Mouse (Mus musculus): ENCODE measurements around the gene Gm49380.

The Gm49380 gene

DNA sequence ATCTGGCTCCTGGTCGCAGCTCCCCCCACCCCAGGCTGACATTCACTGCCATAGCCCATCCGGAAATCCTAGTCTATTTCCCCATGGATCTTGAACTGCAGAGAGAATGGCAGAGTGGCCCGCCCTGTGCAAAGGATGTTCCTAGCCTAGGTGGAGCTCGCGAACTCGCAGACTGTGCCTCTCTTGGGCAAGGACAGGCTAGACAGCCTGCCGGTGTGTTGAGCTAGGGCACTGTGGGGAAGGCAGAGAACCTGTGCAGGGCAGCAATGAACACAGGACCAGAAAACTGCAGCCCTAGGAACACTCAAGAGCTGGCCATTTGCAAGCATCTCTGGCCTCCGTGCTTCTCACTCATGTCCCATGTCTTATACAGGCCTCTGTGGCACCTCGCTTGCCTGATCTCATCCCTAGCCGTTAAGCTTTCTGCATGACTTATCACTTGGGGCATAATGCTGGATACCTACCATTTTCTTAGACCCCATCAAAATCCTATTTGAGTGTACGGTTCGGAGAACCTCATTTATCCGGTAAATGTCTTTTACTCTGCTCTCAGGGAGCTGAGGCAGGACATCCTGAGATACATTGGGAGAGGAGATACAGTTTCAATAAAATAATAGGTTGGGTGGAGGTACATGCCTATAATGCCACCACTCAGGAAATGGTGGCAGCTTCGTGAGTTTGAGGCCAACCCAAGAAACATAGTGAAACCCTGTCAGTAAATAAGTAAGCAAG lies 68.7 kb downstream of the Gm49380 start:
- peak; percentile 55 for DNase-seq

DNA sequence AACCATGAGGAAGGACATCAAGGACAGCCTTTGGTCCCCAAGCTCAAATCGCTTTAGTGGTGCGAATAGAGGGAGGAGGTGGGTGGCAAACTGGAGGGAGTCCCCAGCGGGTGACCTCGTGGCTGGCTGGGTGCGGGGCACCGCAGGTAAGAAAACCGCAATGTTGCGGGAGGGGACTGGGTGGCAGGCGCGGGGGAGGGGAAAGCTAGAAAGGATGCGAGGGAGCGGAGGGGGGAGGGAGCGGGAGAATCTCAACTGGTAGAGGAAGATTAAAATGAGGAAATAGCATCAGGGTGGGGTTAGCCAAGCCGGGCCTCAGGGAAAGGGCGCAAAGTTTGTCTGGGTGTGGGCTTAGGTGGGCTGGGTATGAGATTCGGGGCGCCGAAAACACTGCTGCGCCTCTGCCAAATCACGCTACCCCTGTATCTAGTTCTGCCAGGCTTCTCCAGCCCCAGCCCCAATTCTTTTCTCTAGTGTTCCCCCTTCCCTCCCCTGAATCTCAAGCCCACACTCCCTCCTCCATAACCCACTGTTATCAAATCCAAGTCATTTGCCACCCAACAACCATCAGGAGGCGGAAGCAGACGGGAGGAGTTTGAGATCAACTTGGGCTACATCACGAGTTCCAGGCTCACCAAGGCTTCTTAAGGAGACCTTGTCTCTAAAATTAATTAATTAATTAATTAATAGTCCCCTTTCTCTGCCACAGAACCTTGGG lies 69.4 kb downstream of the Gm49380 start:
- no peak for DNase-seq

- peak; percentile 84 for DNase-seq
Measured at GRCm38 (mm10) chr9:44042836-44043707, 70.2 kb downstream of the Gm49380 start, which contains the start of gene Thy1. Gene Thy1, plus strand, starts transcription at chr9:44043384.

GRCm38 (mm10) chr9:44042396-44042680 lies 71.0 kb downstream of the Gm49380 start:
- DNase-seq: no peak

DNA sequence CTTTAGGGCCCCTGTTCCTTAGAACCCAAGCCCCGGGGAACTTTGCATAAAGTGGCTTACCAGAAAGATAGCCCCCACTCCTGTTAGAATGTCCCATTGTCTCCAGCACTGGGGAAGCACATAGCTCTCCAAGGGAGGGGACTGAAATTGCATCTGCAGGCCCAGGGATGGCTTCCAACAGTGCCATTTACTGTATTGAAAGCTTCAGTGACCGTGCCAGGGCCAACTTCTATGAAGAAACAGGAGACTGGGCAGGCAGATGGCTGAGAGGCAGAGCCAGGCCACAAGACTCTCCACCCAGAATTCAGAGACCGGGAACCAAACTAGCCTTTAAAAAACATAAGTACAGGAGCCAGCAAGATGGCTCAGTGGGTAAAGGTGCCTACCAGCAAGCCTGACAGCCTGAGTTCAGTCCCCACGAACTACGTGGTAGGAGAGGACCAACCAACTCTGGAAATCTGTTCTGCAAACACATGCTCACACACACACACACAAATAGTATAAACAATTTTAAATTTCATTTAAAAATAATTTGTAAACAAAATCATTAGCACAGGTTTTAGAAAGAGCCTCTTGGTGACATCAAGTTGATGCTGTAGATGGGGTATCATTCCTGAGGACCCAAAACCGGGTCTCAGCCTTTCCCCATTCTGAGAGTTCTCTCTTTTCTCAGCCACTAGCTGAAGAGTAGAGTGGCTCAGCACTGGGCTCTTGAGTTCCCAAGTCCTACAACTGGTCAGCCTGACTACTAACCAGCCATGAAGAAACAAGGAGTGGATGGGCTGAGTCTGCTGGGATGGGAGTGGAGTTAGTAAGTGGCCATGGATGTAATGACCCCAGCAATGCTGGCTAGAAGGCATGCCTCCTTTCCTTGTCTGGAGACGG lies 71.5 kb downstream of the Gm49380 start:
- DNase-seq: no peak

DNA sequence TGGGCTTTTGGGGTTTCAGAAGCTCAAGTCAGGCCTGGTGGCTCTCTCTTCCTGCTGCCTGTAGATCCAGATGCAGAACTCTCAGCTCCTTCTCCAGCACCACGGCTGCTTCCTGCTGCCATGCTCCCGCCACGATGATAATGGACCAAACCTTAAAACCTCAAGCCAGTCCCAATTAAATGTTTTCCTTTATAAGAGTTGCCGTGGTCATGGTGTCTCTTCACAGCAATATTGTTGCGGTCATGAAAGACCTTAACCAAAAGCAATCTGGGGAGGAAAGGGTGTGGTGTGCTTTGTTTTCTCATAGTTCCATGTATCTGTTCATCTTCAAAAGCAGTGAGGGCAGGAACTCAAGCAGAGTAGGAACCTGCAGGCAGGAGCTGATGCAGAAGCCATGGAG lies 76.2 kb downstream of the Gm49380 start:
- no peak for DNase-seq

- DNase-seq: no peak
Measured at GRCm38 (mm10) chr9:44033957-44034727, 79.2 kb downstream of the Gm49380 start.

- DNase-seq: no peak
Measured at GRCm38 (mm10) chr9:44033317-44033716, 80.0 kb downstream of the Gm49380 start.

DNA sequence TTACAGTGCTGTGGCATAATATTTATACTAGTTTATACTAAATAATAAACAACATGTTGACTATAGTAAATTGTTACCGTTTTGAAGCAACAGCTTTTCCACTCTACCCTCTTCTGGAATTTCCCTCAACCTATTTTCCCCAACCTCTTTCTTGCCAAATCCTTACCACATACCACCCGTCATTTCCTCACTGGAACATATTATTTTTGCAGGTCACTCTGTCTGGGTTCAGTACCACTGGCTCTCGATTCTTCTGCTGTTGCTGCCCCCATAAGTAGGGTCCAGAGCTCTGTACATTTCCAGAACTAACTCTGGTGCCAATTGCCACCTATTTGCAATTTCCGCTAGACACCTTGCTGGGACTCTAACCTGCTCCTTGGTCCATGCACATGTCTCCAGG lies 81.4 kb downstream of the Gm49380 start:
- no peak for DNase-seq

GRCm38 (mm10) chr9:44031079-44031478 lies 82.2 kb downstream of the Gm49380 start:
- no peak for DNase-seq

DNA sequence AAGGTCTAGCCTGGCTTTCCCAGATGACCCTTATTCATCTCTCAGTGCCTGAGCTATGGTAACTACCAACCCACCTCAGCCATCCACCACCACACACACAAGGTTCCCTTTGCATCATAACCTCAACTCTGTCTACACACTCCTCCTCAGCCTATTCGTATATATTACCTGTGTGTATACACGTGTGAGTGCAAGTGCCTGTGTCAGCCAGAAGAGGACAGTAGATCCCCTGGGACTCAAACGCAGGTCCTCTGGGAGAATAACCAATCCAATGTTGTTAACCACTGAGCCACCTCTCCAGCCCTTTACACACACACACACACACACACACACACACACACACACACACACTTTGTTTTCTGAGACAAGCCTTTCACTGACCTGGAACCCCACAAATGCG lies 82.7 kb downstream of the Gm49380 start:
- DNase-seq: no peak

DNA sequence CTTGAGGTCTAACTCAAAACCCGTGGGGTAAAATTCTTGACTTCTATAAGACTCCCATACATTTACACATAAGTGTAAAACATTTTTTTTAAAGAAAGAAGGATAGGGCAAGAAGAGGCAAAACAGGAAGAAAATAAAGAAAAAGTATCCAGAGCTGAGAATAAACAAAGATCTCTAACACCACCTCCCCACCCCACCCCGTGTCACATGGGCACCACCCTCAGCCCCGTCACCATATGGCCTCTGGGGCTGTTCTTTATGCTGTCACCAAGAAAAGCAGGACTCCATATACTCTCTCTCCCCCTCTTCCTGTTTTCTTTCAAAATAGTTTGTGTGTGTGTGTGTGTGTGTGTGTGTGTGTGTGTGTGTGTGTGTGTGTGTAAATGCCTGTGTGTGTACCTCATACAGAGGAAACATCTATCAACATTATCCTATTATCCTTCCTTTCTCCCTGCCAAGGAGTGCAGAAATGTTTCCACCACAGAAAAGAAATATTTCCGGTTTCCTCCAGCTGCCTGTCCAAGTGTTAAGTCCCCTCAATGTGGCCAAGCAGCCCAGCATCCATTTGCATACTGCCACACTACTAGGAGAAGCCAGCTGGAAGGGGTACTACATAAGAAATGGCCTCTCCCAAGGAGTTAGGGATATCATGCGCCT lies 83.6 kb downstream of the Gm49380 start:
- DNase-seq: no peak

DNA sequence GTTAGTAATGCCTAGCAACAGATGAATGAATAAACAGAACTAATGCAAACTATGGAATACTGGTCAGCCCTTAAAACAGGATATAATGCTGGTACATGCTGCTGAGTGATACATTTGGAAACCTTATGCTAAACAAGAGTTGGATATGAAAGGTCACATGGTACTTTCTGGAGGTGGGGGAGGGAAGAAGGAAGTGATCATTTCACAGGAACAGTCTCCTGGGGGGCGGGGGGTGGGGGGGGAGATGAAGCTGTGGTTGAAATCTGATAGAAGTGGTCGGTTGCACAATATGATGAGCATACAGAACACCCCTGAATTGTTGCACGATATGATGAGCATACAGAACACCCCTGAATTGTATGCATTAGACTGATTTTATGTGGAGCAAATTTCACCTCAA lies 89.2 kb downstream of the Gm49380 start:
- DNase-seq: no peak

GRCm38 (mm10) chr9:44022100-44022847 lies 91.0 kb downstream of the Gm49380 start:
- DNase-seq: no peak

- no peak for DNase-seq
Measured at GRCm38 (mm10) chr9:44020001-44020400, 93.3 kb downstream of the Gm49380 start.

GRCm38 (mm10) chr9:44017846-44018245 lies 95.5 kb downstream of the Gm49380 start:
- no peak for DNase-seq

Data from right cerebral cortex, postnatal 25 days (tissue).